Mouse (Mus musculus): Measurements from ENCODE around the gene Ankrd13a.

GRCm38 (mm10) chr5:114761980-114762379 lies 12.5 kb upstream of the Ankrd13a start:
- no peak for TF ChIP-seq CTCF (IDR thresholded peaks at IDR 0.05; ENCODE audit: borderline replicate concordance, insufficient read depth, low read depth, low read length)
- TF ChIP-seq POLR2A (IDR thresholded peaks at IDR 0.05; ENCODE audit: borderline replicate concordance, insufficient read depth, low read length) = no peak
